Mouse (Mus musculus) spleen, adult 18-20 months (tissue): ENCODE measurements around the gene Alyref2.
"Not testable (repeated sequence)": the region's sequence is repeated elsewhere in the genome, so short reads cannot be mapped to it uniquely, and the experiment has no call there.

Experiments
- DNase-seq, 2 experiments: peaks; one replicate each; pipeline ENCODE4 v3.0.0; 2022; ENCODE audit warnings: mixed read lengths in 2 of 2

Alyref2 gene

GRCm38 (mm10) chr1:171503250-171503591 lies at the start of gene Alyref2:
Gene Alyref2 (plus strand): TSS chr1:171503478.
- DNase-seq = peak; percentile 83 to 86

GRCm38 (mm10) chr1:171454926-171455325 lies 48.4 kb upstream of the Alyref2 start:
- no peak for DNase-seq

GRCm38 (mm10) chr1:171457568-171457967 lies 45.7 kb upstream of the Alyref2 start:
- DNase-seq = no peak

- no peak for DNase-seq
Observed at GRCm38 (mm10) chr1:171459791-171460190, 43.5 kb upstream of the Alyref2 start.

- no peak for DNase-seq
Observed at GRCm38 (mm10) chr1:171460551-171461503, 42.5 kb upstream of the Alyref2 start.

- no peak for DNase-seq
Observed at GRCm38 (mm10) chr1:171463133-171463532, 40.1 kb upstream of the Alyref2 start.

- no peak for DNase-seq
Observed at GRCm38 (mm10) chr1:171465749-171466412, 37.4 kb upstream of the Alyref2 start.

GRCm38 (mm10) chr1:171466565-171466964 lies 36.7 kb upstream of the Alyref2 start:
- DNase-seq = no peak

- no peak for DNase-seq
Observed at GRCm38 (mm10) chr1:171469678-171470077, 33.6 kb upstream of the Alyref2 start.

GRCm38 (mm10) chr1:171470371-171470871 lies 32.9 kb upstream of the Alyref2 start:
- peak in 1 of 2 experiments; percentile 69 for DNase-seq

GRCm38 (mm10) chr1:171470896-171471295 lies 32.4 kb upstream of the Alyref2 start:
- no peak for DNase-seq

- no peak for DNase-seq
Observed at GRCm38 (mm10) chr1:171471452-171471851, 31.8 kb upstream of the Alyref2 start.

GRCm38 (mm10) chr1:171471941-171472340 lies 31.3 kb upstream of the Alyref2 start:
- DNase-seq = not testable (repeated sequence)

- DNase-seq = no peak
Observed at GRCm38 (mm10) chr1:171473506-171473905, 29.8 kb upstream of the Alyref2 start.

GRCm38 (mm10) chr1:171473920-171474640 lies 29.2 kb upstream of the Alyref2 start:
- DNase-seq = no peak

- no peak for DNase-seq
Observed at GRCm38 (mm10) chr1:171477123-171477522, 26.2 kb upstream of the Alyref2 start.

- DNase-seq = peak in 1 of 2 experiments; percentile 19
Observed at GRCm38 (mm10) chr1:171477758-171478545, 25.3 kb upstream of the Alyref2 start.

- DNase-seq = peak; percentile 43 to 73
Observed at GRCm38 (mm10) chr1:171478968-171479367, 24.3 kb upstream of the Alyref2 start.

- no peak for DNase-seq
Observed at GRCm38 (mm10) chr1:171494241-171494640, 9.0 kb upstream of the Alyref2 start.

- no peak for DNase-seq
Observed at GRCm38 (mm10) chr1:171495371-171495770, 7.9 kb upstream of the Alyref2 start.

- peak in 1 of 2 experiments; percentile 13 for DNase-seq
Observed at GRCm38 (mm10) chr1:171499856-171500255, 3.4 kb upstream of the Alyref2 start.

- no peak for DNase-seq
Observed at GRCm38 (mm10) chr1:171501016-171501610, 2.2 kb upstream of the Alyref2 start.
